Mouse (Mus musculus): ENCODE measurements around the gene Ms4a10. TPM values are rescaled to one million over a fixed set of nuclear protein-coding genes. Genes with fewer than 3 reads are reported as not detected.

Ms4a10 gene
- total RNA-seq, 4 experiments from 2014 or later = not detected

GRCm38 (mm10) chr19:10918321-10918991 is 56.0 kb downstream of the Ms4a10 start:
- no peak for DNase-seq (ENCODE audit: low spot score)

- no peak for DNase-seq (ENCODE audit: low spot score)
These were observed 58.0 kb downstream of the Ms4a10 start for GRCm38 (mm10) chr19:10916506-10916905.

GRCm38 (mm10) chr19:10914870-10915269 is 59.6 kb downstream of the Ms4a10 start:
- DNase-seq (ENCODE audit: low spot score) = no peak

- no peak for DNase-seq (ENCODE audit: low spot score)
These were observed 60.2 kb downstream of the Ms4a10 start for GRCm38 (mm10) chr19:10914291-10914690.

Other genes starting within 250 kb of the Ms4a10 start
- gene Cd5, start 235.7 kb downstream of the Ms4a10 start, total RNA-seq (2022) = under 1 TPM; 0.16 to 0.26 (median 0.21) TPM
- gene Cd6, start 144.6 kb downstream of the Ms4a10 start, total RNA-seq (2022) = under 1 TPM in 1 of 4 experiments, not detected in 3; 0.37 TPM
- gene Slc15a3, start 134.9 kb downstream of the Ms4a10 start, total RNA-seq (2022) = 1 to 10 TPM; 1.7 to 2.7 (median 2.1) TPM
- 10 to 100 TPM in 3 of 4 experiments, 1 to 10 TPM in 1; 9.2 to 11.3 (median 10.9) TPM for gene Tmem132a, start 104.7 kb downstream of the Ms4a10 start, total RNA-seq (2022)
- 100 to 1,000 TPM; 103 to 117 (median 104) TPM for gene Tmem109, start 92.7 kb downstream of the Ms4a10 start, total RNA-seq (2022)
- 100 to 1,000 TPM; 259 to 280 (median 264) TPM for gene Prpf19, start 79.4 kb downstream of the Ms4a10 start, total RNA-seq (2022)
- gene Zp1, start 54.0 kb downstream of the Ms4a10 start, total RNA-seq (2022) = not detected
- under 1 TPM in 1 of 4 experiments, not detected in 3; 0.19 TPM for gene Ptgdr2, start 37.5 kb downstream of the Ms4a10 start, total RNA-seq (2022)
- 1 to 10 TPM; 5.6 to 7.3 (median 6.4) TPM for gene Ccdc86, start 25.4 kb downstream of the Ms4a10 start, total RNA-seq (2022)
- gene Ms4a15, start 18.6 kb upstream of the Ms4a10 start, total RNA-seq (2022) = not detected
- gene Ms4a18, start 43.4 kb upstream of the Ms4a10 start, total RNA-seq (2022) = not detected
- 1 to 10 TPM in 3 of 4 experiments, under 1 TPM in 1; 0.82 to 4.2 (median 1.4) TPM for gene Ms4a8a, start 106.4 kb upstream of the Ms4a10 start, total RNA-seq (2022)
- not detected for gene 1700017D01Rik, start 156.2 kb upstream of the Ms4a10 start, total RNA-seq (2022)
- gene 1700025F22Rik, start 190.7 kb upstream of the Ms4a10 start, total RNA-seq (2022) = not detected
- gene Ms4a13, start 222.1 kb upstream of the Ms4a10 start, total RNA-seq (2022) = not detected

Measured in heart, adult 8-10 months (tissue).